Mouse (Mus musculus): Measurements from ENCODE around the gene Pde7b.

DNA sequence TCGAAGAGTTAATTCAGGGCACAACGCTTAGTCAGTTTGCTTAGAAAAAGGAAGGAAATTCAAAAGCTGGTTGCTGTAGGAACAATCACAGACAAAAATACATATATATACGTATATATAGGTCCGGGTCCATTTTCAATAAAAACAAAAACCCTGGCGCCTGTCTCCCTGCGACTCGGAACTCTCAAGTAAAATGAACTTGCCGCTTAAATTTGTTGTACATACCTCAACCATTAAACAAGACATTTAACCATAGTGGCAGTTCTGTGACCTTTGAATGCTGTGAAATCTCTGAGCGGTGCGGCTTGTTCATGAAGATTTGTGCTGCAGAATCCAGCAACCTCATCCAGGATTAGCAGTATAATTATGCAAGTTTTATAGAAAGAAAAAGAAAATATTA is 427 bp downstream of the Pde7b start:
- TF ChIP-seq CTCF (IDR thresholded peaks at IDR 0.05) (no peak), EP300 (IDR thresholded peaks at IDR 0.05) (no peak)
